Mouse (Mus musculus) heart, embryonic 12.5 days (tissue): ENCODE measurements around the gene Prr12. TPM values are rescaled to one million over a fixed set of nuclear protein-coding genes. Genes with fewer than 3 reads are reported as not detected.

Experiments
- microRNA-seq: library from miRNA; unstranded; fragments of <30 nt; microRNA quantifications from one replicate; pipeline ENCODE4, GENCODE M21; 2017
- polyA plus RNA-seq: library from polyadenylated mRNA; unstranded; fragments of >200 nt; fragmentation: Nextera tagmentation; extraction: Ambion mirVana; gene quantifications from 2 replicates; pipeline ENCODE4 v1.2.1, GENCODE M21; 2016

Gene Prr12
- polyA plus RNA-seq, 1 experiment from 2014 or later, result 7.1 TPM

Small RNA genes within 50 kb of the gene (microRNA-seq; reads per million reads assigned to microRNA genes)
- gene Mir7054, result not detected

Other genes with a start within 250 kb of the Prr12 start
- 90.9 and 93.3 TPM in 2 replicates for gene Nup62, start 236.8 kb downstream of the Prr12 start, polyA plus RNA-seq
- gene Il4i1, start 236.5 kb downstream of the Prr12 start, polyA plus RNA-seq, result 0.78 and 1.1 TPM in 2 replicates
- gene Atf5, start 236.2 kb downstream of the Prr12 start, polyA plus RNA-seq, result 2.6 and 2.7 TPM in 2 replicates
- 105 and 108 TPM in 2 replicates for gene Akt1s1, start 203.9 kb downstream of the Prr12 start, polyA plus RNA-seq
- 60.0 and 61.2 TPM in 2 replicates for gene Tbc1d17, start 203.8 kb downstream of the Prr12 start, polyA plus RNA-seq
- gene Pnkp, start 195.7 kb downstream of the Prr12 start, polyA plus RNA-seq, result 23.3 and 27.0 TPM in 2 replicates
- gene Ptov1, start 183.1 kb downstream of the Prr12 start, polyA plus RNA-seq, result 308 and 321 TPM in 2 replicates
- gene Med25, start 160.2 kb downstream of the Prr12 start, polyA plus RNA-seq, result 76.8 and 81.2 TPM in 2 replicates
- gene Fuz, start 156.8 kb downstream of the Prr12 start, polyA plus RNA-seq, result 12.0 and 12.6 TPM in 2 replicates
- gene Ap2a1, start 123.4 kb downstream of the Prr12 start, polyA plus RNA-seq, result 74.5 and 77.2 TPM in 2 replicates
- 0.19 TPM in 1 of 2 replicates, not detected in the other for gene Tsks, start 109.7 kb downstream of the Prr12 start, polyA plus RNA-seq
- gene Cpt1c, start 78.0 kb downstream of the Prr12 start, polyA plus RNA-seq, result 10.7 and 11.5 TPM in 2 replicates
- 377 and 394 TPM in 2 replicates for gene Prmt1, start 66.3 kb downstream of the Prr12 start, polyA plus RNA-seq
- gene Irf3, start 55.2 kb downstream of the Prr12 start, polyA plus RNA-seq, result 59.5 and 60.8 TPM in 2 replicates
- 42.1 and 42.5 TPM in 2 replicates for gene Bcl2l12, start 54.2 kb downstream of the Prr12 start, polyA plus RNA-seq
- 37.0 and 41.2 TPM in 2 replicates for gene Scaf1, start 36.5 kb downstream of the Prr12 start, polyA plus RNA-seq
- gene Rras, start 34.9 kb downstream of the Prr12 start, polyA plus RNA-seq, result 79.3 and 79.4 TPM in 2 replicates
- 43.3 and 45.7 TPM in 2 replicates for gene Nosip, start 9.5 kb upstream of the Prr12 start, polyA plus RNA-seq
- 13.6 and 14.0 TPM in 2 replicates for gene Prrg2, start 9.8 kb upstream of the Prr12 start, polyA plus RNA-seq
- gene Rcn3, start 39.3 kb upstream of the Prr12 start, polyA plus RNA-seq, result 290 and 291 TPM in 2 replicates
- 28.1 and 28.3 TPM in 2 replicates for gene Fcgrt, start 51.0 kb upstream of the Prr12 start, polyA plus RNA-seq
- 1,003 and 1,022 TPM in 2 replicates for gene Rps11, start 71.6 kb upstream of the Prr12 start, polyA plus RNA-seq
- gene Rpl13a, start 75.9 kb upstream of the Prr12 start, polyA plus RNA-seq, result 868 and 880 TPM in 2 replicates
- gene Gm45713, start 83.3 kb upstream of the Prr12 start, polyA plus RNA-seq, result 0.22 and 0.50 TPM in 2 replicates
- gene Flt3l, start 83.6 kb upstream of the Prr12 start, polyA plus RNA-seq, result 1.1 and 1.2 TPM in 2 replicates
- 81.3 and 86.2 TPM in 2 replicates for gene Pih1d1, start 101.4 kb upstream of the Prr12 start, polyA plus RNA-seq
- 34.9 and 39.6 TPM in 2 replicates for gene Aldh16a1, start 101.7 kb upstream of the Prr12 start, polyA plus RNA-seq
- gene Slc17a7, start 111.1 kb upstream of the Prr12 start, polyA plus RNA-seq, result 2.6 and 3.8 TPM in 2 replicates
- gene Gfy, start 126.7 kb upstream of the Prr12 start, polyA plus RNA-seq, result not detected in 2 replicates
- gene Pth2, start 128.1 kb upstream of the Prr12 start, polyA plus RNA-seq, result 0.40 TPM in 1 of 2 replicates, not detected in the other
- gene Ccdc155, start 152.0 kb upstream of the Prr12 start, polyA plus RNA-seq, result 0.62 and 0.70 TPM in 2 replicates
- gene Dkkl1, start 159.3 kb upstream of the Prr12 start, polyA plus RNA-seq, result 0.99 and 1.5 TPM in 2 replicates
- 131 and 138 TPM in 2 replicates for gene Tead2, start 162.9 kb upstream of the Prr12 start, polyA plus RNA-seq
- gene Cd37, start 186.2 kb upstream of the Prr12 start, polyA plus RNA-seq, result 1.2 and 1.4 TPM in 2 replicates
- gene Slc6a16, start 188.2 kb upstream of the Prr12 start, polyA plus RNA-seq, result 0.37 TPM in 2 replicates
- gene Slc6a21, start 224.6 kb upstream of the Prr12 start, polyA plus RNA-seq, result not detected in 2 replicates